Mouse (Mus musculus): ENCODE measurements at regions not wholly inside any gene's neighbourhood (a gene's known extent, or its start where the extent isn't known, plus 50 kb on each side); places are given as distances from the start of the nearest gene placed in this dataset.
"Not testable (repeated sequence)": the region's sequence is repeated elsewhere in the genome, so short reads cannot be mapped to it uniquely, and the experiment has no call there.

GRCm38 (mm10) chrX:77307374-77307773, 203.4 kb upstream of the Tbl1x start:
- no peak for DNase-seq (ENCODE audit: low read depth)

- DNase-seq (ENCODE audit: low read depth) = peak; percentile 32
These were observed 196.4 kb upstream of the Tbl1x start for GRCm38 (mm10) chrX:77314384-77314783.

GRCm38 (mm10) chrX:77323644-77324043, 187.2 kb upstream of the Tbl1x start:
- no peak for DNase-seq (ENCODE audit: low read depth)

- DNase-seq (ENCODE audit: low read depth) = no peak
These were observed 157.6 kb upstream of the Tbl1x start for GRCm38 (mm10) chrX:77353181-77353580.

- DNase-seq (ENCODE audit: low read depth) = no peak
These were observed 150.3 kb upstream of the Tbl1x start for GRCm38 (mm10) chrX:77360551-77360950.

GRCm38 (mm10) chrX:77361106-77361505, 149.7 kb upstream of the Tbl1x start:
- DNase-seq (ENCODE audit: low read depth) = no peak

GRCm38 (mm10) chrX:77363657-77364056, 147.2 kb upstream of the Tbl1x start:
- no peak for DNase-seq (ENCODE audit: low read depth)

- DNase-seq (ENCODE audit: low read depth) = no peak
These were observed 143.5 kb upstream of the Tbl1x start for GRCm38 (mm10) chrX:77367351-77367750.

GRCm38 (mm10) chrX:77387271-77387670, 123.5 kb upstream of the Tbl1x start:
- no peak for DNase-seq (ENCODE audit: low read depth)

GRCm38 (mm10) chrX:77391760-77392446, 118.9 kb upstream of the Tbl1x start:
- DNase-seq (ENCODE audit: low read depth) = no peak

GRCm38 (mm10) chrX:77406896-77407295, 103.9 kb upstream of the Tbl1x start:
- no peak for DNase-seq (ENCODE audit: low read depth)

GRCm38 (mm10) chrX:77407925-77408324, 102.9 kb upstream of the Tbl1x start:
- DNase-seq (ENCODE audit: low read depth) = no peak

- DNase-seq (ENCODE audit: low read depth) = no peak
These were observed 101.4 kb upstream of the Tbl1x start for GRCm38 (mm10) chrX:77409370-77409769.

GRCm38 (mm10) chrX:77410812-77411211, 100.0 kb upstream of the Tbl1x start:
- DNase-seq (ENCODE audit: low read depth) = no peak

GRCm38 (mm10) chrX:77414156-77414555, 96.7 kb upstream of the Tbl1x start:
- DNase-seq (ENCODE audit: low read depth) = no peak

GRCm38 (mm10) chrX:77417766-77418165, 93.0 kb upstream of the Tbl1x start:
- DNase-seq (ENCODE audit: low read depth) = peak; percentile 24

GRCm38 (mm10) chrX:77422206-77422605, 88.6 kb upstream of the Tbl1x start:
- DNase-seq (ENCODE audit: low read depth) = no peak

GRCm38 (mm10) chrX:77424792-77425727, 85.8 kb upstream of the Tbl1x start:
- no peak for DNase-seq (ENCODE audit: low read depth)

GRCm38 (mm10) chrX:77425728-77426102, 85.1 kb upstream of the Tbl1x start:
- DNase-seq (ENCODE audit: low read depth) = not testable (repeated sequence)

- not testable (repeated sequence) for DNase-seq (ENCODE audit: low read depth)
These were observed 84.0 kb upstream of the Tbl1x start for GRCm38 (mm10) chrX:77426836-77427235.

GRCm38 (mm10) chrX:77432001-77432565, 78.7 kb upstream of the Tbl1x start:
- DNase-seq (ENCODE audit: low read depth) = no peak

- peak; percentile 93 for DNase-seq (ENCODE audit: low read depth)
These were observed 77.7 kb upstream of the Tbl1x start for GRCm38 (mm10) chrX:77432846-77433810.
